Mouse (Mus musculus): ENCODE measurements around the gene Kars.

The Kars gene

DNA sequence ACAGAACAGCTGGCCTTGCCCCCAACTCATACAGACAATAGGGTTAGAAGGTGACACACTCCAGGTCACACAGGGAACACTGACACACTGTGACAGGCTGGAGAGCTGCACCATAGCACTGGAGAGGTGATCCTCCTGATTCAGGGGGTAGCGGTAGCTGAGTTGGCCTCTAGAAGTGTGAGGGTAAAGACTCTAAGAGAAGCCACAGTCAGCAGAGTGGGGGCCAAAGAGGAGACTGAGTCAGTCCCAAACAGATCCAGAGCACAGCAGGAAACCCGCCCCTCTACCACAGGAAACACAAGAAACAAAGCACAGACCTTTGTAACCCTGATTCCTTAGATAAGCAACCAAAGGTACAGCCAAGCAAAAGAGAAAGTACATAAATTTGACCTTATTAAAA lies 34.8 kb downstream of the Kars start:
- DNase-seq = no peak

DNA sequence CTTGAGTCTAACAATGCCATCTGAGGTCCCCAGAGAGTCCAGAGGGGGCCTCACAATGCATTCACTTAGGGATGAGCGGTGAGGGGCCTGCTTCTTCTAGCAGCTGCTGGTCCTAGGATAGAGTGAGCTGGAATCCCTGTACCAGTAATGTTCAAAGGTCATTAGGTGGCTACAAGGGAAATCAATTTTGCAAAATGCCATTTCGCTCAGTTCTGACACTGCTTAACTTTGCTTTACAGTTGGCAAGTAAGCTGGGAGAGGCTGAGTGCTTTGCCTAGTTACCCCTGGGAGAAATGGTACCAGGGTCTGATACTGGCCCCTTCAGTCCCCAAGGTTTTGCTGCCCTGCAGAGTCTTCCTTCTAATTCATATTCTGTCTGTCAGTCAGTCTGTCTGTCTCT lies 35.4 kb downstream of the Kars start:
- DNase-seq = no peak

- DNase-seq = no peak
Observed at GRCm38 (mm10) chr8:111974138-111974537, 37.0 kb downstream of the Kars start.

GRCm38 (mm10) chr8:111968991-111969390 lies 42.1 kb downstream of the Kars start:
- DNase-seq = no peak

DNA sequence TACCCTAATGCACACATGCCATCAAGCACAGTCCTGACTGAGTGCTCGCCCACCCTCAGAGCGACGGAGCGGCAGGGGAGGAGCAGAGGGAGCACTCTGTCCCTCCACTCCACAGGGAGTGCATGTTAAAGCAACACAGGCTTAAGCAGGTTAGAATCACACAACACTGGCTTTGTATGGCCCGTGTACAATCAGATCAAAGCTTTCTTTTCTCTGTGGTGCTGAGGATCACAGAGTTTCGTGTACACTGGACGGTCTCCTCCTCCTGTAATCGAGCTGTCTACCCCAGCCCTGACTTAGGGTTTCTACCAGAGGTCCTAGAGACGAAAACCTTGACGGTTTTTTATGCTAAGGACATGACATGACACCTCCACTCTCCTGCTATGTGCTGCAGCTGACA lies 42.6 kb downstream of the Kars start:
- no peak for DNase-seq

DNA sequence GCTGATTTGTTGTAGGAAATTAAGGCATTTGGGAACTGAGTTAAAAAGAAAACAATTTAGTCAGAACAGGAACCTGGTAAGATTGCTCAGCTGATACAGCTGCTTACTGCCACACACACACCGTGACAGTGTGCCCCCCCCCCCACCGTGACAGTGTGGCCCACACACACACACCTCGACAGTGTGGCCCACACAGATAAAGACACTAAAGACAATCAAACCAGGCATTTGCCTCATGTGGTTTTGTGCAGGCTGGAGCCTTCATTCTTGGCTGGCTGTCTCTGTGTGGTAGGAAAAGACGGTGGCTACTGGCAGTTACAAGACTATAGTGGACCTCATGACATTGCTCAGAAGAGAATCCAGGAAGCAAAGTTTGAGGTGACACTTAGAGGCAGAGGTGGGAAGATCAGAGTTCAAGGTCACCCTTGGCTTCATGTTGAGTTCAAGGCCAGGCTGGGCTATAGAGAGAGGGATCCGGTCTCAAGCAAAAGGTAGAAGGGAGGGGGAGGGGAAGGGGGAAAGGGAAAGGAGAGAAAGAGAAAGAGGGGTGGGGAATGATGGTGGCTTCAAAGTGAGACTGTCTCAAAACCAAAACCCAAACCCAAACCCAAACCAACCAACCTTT lies 43.8 kb downstream of the Kars start:
- DNase-seq = no peak

- DNase-seq = no peak
Observed at GRCm38 (mm10) chr8:111964849-111965561, 46.1 kb downstream of the Kars start.

DNA sequence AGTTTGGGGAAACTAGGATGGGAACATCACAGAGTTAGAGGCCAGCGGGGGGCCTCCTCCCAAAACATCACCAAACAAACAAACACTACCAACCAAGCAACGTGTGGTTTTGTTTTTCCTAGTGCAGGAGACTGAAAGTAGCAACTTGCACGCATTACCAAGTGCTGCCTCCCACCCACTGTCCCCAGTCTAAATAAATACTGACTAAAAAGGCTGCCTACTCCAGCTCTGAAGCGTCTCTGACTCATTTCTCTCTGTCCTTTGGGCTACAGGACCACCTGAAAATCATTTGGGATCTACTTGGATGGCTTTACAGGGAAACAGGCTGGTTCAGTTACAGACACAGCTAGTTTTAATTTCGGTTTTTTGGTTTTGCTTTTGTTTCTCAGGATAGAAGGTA lies 46.8 kb downstream of the Kars start:
- no peak for DNase-seq

DNA sequence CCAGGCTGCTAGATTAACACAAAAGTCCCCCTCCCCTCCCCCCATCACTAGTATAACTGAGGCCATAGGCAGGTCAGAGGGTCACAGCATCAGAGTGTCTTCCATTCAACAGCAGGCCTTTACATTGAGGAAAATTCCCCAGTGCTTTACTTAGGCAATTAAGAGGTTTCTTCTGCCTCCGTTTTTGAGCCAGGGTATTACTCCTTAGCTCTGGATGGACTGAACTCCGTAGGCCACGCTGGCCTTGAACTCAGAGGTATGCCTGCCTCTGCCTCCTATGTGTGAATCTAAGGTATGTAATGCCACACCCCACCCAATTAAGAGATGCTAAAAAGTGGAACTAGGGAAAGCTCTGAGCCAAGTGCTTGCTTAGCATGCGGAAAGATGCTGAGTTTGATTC lies 47.6 kb downstream of the Kars start:
- DNase-seq = no peak

DNA sequence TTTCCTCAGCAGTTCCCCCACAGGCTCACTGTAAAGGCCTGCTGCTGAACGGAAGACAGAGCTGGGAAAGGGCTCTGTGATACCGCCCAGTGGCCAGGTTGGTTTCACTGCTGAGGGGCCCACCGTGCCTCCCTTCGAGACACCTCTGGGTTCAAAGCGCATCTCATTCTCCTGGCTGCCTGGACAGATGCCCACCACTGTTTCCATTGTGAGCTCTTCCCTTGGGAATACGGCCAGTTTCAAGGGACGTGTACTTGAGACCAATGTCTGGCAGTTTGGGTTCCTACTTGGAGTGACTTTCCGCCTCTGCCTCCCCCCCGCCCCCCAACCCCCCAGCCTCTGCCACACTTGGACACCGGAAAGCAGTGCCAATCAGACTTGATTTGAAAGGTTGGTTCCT lies 48.0 kb downstream of the Kars start:
- no peak for DNase-seq

DNA sequence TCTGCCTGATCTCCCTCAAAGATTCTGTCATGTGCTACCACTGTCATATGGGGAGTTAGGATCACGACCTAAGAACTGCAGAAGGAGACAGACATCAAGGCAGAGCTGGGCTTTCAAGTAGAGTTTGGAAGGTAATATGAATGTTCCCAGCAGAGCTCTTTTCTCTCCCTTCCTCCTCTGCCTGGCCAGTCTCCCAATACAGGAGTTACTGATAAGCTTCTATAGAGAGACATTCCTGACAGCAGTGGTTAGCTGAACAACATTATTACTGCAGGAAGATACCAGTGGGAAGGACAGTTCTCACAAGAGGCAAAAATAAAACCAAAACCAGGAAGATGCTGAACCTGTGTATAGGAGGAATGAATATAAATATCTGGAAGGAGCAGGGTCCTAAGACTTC lies 48.5 kb downstream of the Kars start:
- DNase-seq = no peak

- DNase-seq = no peak
Observed at GRCm38 (mm10) chr8:111961330-111961729, 49.8 kb downstream of the Kars start.

DNA sequence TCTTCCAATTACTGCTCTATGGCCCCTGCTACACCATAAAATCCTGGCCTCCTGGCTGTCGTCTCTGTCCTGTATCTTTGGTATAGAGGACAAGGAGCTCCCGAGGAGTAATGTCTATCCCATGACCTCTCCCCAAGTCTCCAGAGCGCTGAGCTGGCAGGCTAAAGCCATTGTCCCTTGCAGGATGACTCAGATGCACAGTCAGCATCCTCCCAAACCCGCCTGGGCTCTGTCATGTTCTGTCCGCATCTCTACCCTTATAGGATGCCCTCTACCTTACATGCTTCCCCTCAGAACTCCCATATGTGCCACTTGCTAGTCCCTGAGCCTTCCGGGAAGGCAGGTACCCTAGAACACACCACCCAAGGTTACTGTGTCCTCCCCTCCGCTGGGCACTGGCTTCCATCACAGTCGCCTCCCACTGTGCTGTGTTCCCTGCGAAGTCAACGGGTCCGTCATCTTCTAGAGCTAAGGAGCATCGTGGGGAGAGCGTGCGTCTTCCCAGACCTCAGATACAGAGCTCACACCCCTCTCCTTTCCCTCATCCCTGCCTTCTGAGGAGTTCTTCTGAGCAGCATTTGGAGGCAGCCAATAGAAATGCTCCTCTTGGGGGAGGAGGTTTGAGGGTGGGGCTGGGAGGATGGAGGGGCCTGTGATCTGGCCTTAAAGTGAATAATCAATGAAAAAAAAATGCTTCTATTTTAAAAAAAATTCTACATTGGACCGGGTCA lies 50.4 kb downstream of the Kars start:
- DNase-seq = no peak

GRCm38 (mm10) chr8:111957231-111957630 lies 53.9 kb downstream of the Kars start:
- no peak for DNase-seq

GRCm38 (mm10) chr8:111955879-111956278 lies 55.2 kb downstream of the Kars start:
- no peak for DNase-seq

DNA sequence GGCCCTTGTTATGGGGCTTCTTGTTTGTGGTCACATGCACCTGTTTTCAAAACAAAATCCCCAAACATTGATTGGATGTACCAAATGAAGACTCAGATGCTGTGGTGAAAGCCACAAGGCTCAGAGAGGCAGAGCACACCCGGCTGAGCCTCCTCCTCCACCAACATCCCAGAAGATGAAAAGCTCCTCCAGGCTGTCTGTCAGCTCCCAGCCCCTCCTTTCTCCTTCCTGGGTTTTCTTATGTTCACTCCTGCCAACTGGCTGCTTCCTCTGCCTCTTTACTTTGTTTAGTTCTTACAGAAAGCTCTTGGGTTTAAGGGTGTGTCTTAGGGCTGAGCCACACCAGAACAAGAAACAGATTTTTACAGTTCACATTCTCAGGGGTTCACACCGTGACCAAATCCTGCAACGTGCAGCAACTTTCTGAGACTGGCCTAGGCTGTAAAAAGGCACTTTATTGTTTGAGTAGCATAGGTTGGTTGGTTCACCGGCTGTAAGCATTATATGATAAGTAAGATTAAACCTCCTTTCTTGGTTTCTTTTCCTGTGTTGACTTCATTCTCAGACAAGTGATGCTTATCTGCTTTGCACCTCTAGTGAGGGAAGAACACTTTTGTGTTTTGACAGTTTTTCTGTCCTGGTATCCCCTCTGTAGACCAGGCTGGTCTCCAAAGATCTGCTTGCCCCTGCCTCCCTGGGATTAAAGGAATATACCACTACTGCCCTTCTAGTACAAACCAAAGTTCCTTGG lies 56.1 kb downstream of the Kars start:
- DNase-seq = no peak

DNA sequence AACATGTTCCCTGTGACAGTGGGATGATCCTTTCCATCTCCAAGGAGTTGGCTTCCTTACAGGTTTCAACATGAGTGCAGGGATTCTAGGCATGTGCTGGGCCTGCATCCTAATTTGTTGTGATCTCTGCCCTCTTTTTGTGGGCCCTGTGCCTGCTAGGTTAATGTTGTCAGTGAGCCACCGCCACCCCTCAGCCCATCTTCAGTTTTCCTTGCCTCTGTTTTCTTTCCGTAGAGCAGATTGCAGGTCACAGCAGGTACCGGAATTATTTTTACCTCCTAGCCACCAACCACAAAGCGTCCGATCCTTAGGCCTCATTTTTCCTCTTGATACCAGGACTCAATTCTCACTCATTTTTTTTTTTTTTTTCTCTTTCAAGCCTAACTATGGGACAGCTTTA lies 59.2 kb downstream of the Kars start:
- DNase-seq = no peak

GRCm38 (mm10) chr8:111951317-111951716 lies 59.8 kb downstream of the Kars start:
- DNase-seq = no peak

GRCm38 (mm10) chr8:111950846-111951245 lies 60.3 kb downstream of the Kars start:
- DNase-seq = no peak

DNA sequence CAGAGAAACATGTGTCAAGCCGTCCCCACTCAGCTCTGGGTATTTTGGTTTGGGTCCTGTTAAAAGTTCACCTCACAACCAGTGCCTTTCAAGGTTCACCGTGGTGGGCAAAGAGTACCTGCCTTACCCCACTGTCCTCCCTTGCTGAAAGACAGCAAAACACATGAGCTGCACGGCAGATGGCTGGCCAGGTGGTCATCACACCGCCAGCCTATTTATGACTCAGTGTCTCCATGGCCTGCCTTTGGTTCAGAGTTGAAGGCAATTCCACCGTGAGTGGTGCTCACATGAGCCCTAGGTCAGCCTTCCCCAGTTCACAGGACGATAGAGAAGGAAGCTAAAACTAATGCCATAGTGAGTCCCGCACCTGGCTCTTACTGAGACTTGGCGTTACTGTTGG lies 63.2 kb downstream of the Kars start:
- DNase-seq = no peak

- no peak for DNase-seq
Observed at GRCm38 (mm10) chr8:111947144-111947543, 64.0 kb downstream of the Kars start.

DNA sequence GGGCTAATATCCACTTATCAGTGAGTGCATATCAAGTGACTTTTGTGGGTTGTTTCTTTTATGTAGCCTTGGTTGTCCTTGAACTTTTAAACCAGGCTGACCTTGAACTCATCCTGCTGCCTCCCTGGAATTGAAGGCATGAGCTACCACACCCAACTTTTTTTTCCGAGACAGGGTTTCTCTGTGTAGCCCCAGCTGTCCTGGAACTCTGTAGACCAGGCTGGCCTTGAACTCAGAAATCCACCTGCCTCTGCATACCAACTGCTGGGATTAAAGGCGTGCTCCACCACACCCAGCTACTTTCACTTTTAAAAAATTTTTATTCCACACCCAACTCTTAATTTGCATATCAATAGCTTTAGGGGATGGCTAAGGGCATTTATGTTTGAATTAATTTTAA lies 67.6 kb downstream of the Kars start:
- no peak for DNase-seq
